Mouse (Mus musculus): ENCODE data around the gene Arhgef10l.
A peak's percentile ranks its signal among the peaks of the same experiment; 100 is the strongest.

Arhgef10l gene

GRCm38 (mm10) chr4:140665760-140666159 lies at the start of gene Arhgef10l:
Arhgef10l (minus strand) TSS chr4:140666012.
- DNase-seq (ENCODE audit: low read depth, low spot score) = no peak

DNA sequence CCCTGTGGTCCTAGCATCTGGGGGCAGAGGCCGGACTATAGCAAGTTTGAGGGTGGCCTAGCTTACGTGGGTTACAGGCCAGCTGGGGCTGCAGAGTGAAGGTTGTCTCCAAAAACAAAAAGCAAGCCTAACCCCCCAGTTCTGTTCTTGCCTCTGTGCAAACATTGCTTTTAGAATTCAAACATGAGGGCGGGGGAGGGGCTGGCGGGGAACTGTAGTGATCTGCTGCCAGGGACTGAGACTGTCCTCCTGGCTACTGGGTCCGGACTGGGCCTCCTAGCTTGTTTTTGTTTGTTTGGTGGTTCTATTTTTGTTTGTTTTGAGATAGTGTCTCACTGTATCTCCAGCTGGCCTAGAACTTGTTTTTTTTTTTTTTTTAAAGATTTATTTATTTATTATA lies 48.8 kb upstream of the Arhgef10l start:
- no peak for DNase-seq (ENCODE audit: low read depth, low spot score)

DNA sequence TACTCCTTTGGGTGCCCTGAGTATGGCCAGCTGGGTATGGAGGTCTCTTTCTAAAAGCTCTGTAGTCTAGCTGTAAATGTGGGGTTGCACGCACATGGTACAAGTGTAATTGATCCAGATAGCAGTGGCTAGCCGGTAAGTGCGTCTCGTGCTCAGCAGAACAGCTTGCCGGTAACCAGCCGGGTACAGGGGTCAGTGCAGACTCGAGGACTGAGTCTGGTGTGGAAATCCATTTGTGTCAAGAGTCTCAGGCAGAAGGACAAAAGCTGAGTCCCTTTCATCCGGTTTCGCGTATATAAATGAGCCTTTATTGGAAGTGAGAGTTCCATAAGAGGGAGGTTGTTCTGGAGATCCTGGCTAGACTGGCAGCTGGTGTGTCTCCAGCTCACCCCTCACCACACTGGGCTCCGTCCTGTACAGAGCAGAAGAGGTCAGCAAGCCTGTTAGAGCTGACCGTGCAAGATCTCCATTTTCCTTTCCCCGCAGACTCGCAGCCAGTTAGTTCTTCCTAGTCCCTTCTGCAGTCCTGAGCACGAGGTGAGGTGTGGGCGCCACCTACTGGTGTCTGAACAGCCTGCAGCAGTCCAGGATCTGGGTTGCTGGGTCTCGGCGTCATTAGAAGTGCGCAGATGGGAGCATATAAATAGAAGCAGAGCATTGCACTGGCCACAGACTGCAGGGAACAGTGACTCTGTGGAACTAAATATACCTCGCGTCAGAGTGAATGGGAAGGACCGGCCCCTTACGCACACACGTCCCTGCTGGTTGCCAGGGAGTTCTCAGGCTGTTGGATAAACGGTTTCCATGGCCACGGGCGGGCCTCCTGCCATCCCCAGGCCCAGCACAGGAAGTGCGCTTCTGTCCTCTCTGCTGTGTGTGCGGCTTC lies 47.9 kb upstream of the Arhgef10l start:
- DNase-seq (ENCODE audit: low read depth, low spot score) = no peak

- DNase-seq (ENCODE audit: low read depth, low spot score) = no peak
Measured at GRCm38 (mm10) chr4:140711360-140711759, 45.5 kb upstream of the Arhgef10l start.

DNA sequence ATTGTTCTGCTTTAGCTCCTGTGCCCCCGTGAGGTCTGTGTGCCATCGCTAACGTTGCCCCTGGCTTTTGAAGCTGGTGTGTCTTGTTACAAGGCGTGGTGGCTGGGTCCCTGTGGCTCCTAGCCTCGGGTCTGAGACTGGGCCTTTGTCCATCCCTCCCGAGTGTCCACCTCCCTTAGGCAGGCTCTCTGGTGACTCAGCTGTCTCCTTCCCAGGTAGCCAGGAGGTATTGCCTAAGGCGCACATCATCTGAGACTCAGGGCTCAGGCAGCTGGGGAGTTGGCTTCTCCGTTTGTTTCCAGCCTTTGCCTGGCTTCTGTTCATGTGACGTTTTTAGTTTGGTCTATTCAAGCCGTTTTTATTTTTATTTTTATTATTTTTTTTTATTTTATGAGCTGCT lies 45.0 kb upstream of the Arhgef10l start:
- DNase-seq (ENCODE audit: low read depth, low spot score) = no peak

DNA sequence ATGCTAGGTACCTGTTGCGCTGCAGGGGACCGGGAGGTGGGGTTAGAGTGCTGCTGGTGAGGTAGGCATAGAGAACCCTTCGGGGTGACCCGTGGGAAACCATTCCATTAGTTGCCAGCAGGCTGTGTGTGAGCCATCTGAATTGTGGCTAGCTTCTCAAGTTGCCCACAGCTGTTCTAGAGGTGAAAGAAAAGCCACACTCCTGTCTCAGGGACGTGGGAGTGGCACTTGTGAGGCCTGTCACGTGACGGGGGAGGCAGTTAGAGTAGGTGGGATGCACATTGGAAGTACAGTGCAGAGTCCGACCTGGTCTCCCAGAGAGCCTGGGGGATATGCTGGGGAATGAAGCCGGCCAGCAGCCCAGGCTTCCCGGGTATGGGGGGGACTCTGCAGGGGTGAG lies 43.8 kb upstream of the Arhgef10l start:
- no peak for DNase-seq (ENCODE audit: low read depth, low spot score)

DNA sequence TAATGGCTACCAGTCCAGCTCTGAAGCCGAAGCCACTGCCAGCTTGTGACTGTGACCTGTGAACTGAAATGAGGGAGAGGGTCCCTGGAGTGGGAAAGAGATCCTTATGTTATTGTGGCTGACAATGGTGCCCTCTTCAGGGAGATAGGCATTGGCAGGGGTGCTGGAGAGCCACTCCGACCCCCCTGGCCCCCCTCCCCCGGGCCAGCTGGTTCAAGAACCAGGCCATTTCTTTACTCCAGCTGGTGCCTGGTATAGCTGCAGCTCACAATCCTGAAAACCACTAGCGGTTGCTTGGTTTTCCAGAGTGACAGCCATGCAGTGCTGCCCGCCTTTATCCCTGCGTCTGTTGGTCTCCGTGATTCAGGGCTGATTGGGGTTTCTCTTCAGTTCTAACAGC lies 43.3 kb upstream of the Arhgef10l start:
- DNase-seq (ENCODE audit: low read depth, low spot score) = no peak

- DNase-seq (ENCODE audit: low read depth, low spot score) = no peak
Measured at GRCm38 (mm10) chr4:140708297-140708927, 42.6 kb upstream of the Arhgef10l start.

GRCm38 (mm10) chr4:140707615-140708014 lies 41.8 kb upstream of the Arhgef10l start:
- DNase-seq (ENCODE audit: low read depth, low spot score) = no peak

DNA sequence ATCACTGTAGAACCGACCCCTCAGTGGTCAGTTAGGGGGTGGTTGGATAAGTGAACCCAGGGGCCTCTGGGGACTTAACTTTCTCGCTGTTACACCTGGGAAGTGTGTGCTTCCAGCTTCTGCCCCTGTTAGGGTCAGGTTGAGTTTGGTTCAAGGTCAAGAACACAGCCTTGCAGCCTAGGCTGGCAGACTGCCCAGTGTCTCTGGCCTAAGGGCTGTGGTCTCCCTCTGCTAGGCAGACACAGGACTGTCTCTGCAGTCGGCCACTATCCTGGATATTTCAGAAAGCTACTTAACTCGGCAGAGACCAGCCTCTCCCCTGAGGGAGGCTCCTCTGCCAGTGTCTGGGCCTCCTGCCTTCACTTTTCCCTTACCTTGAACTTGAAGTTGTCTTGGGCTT lies 38.4 kb upstream of the Arhgef10l start:
- no peak for DNase-seq (ENCODE audit: low read depth, low spot score)

- no peak for DNase-seq (ENCODE audit: low read depth, low spot score)
Measured at GRCm38 (mm10) chr4:140703636-140704035, 37.8 kb upstream of the Arhgef10l start.

DNA sequence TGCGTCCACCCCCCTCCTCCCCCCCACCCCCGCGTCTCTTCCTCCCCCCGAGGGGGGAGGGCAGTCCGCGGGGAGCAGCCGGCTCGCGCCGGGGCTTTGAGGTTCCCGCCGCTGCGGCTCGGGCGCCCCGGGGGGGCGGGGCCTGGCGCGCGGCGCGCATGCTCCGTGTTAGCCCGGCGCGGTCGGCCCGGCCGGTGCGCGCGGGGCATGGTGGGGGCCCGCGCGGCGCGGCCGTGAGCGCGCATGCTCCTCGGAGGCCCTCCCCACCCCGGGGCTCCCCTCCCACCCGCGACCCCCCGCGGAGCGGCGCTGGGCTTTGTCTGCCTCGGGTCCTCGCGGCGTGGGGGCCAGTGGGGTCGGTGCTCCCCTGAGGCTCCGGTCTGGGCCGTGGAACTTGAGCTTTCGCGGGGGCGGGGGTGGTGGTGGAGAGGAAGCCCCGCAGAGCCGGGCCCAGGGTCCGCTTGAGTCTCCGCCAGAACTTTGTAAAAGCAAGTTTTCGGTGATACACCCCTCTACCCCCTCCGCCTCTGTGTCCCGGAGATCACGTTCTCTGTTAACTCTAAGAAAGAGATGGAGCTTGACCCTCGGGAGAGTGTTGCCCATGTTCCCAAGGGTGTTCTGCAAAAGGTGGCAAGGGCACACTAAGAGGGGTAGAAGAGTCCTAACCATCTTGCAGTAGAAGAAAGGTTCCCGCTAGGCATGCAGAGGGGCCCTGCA lies 37.0 kb upstream of the Arhgef10l start:
- DNase-seq (ENCODE audit: low read depth, low spot score) = peak; percentile 72

DNA sequence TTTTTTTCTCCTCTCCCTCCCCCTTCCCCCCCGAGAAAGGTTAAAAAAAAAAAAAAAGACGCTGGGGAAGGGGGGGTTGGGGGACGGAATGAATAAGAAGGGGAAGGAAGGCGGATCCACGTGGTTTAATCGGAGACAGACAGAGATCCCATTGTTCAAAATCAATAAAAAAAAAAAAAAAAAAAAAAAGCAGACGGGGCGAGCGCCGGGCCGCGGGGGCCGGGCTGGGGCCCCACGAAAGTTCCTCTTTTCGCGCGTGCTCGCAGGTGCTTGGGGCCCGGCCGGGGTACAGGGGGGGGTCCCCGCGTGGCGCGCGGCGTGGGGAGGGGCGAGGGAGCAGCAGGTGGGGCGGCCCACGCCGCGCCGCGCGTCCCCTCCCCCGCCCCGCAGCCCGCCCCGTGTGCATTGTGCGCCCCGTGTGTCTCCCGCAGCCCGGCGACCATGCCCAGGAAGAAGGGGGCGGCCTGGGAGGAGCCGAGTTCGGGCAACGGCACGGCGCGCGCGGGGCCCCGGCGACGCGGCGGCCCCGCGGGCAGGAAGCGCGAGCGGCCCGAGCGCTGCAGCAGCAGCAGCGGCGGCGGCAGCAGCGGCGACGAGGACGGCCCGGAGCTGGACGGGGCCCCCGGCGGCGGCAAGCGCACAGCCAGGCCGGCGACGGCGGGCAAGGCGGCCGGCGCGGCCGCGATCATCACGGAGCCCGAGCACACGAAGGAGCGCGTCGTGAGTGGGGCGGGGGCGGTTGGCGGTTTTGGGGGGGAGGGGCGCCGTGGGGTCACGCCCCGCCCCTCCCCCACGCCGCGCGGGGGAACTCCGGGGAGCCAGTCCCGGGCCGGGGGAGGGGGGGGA lies 36.1 kb upstream of the Arhgef10l start:
- no peak for DNase-seq (ENCODE audit: low read depth, low spot score)

DNA sequence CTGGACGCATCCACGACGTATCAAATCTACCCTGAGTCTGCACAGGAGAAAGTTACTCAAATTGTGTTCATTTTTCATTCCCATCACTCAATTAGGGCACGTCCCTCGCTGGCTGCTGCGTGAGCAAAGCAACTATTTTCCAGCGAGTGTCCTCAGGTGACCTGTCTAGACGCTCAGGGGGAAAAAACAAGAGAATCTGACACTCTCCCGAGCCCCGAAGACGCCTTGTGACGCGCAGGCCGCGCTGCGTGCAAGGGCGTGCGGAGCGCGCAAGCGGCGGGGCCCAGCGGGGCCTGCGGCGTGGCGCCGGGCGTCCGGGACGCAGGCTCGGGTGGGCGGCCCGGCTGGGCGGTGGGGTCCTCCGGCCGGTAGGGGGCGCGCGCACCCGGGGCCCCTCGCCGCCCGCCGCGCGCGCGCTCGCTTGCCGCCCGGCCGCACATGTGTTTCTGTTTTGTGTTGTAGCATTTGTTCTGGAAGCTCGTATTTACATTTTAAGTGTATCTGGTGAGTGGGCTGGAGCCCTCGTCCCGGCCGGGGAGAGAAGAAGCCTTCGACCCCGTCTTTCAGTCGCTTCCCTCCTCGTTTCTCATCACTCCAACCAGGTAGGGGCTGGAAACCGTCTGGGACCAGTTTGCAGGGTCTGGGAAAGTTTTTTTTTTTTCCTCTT lies 35.4 kb upstream of the Arhgef10l start:
- peak; percentile 67 for DNase-seq (ENCODE audit: low read depth, low spot score)

DNA sequence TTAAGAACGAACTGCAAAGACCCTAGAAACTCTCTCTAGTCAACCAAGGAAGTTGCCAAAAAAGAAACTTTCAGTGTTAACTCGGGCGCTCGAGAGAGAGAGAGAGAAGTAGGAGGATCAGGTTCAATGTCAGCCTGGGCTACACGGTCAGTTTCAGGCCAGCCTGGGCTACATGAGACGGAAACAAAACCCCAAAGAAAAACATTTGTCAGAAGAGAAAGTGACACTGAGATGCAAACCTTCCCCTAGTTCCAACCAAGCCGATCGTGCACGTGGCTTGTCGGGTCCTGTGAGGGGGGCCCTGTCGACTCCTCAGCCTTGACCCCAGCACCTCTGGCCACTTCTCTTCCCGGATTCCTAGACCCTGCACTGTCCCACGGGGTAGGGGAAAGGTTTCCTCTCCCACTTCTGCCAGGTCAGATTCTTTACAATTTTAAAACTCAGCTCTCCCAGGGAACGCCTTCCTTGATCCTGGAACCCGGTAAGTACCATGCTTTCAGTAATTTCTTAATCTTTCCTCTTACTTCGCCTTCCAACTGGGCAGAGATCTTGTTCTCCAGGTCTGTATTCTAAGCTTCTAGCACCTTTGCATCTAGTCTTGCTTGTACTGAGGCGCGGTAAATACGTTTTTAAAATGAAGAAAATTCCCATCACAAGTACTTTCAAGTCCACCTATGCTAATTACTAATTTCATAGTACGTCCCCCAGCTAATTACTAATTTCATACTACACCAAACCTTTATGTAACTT lies 34.6 kb upstream of the Arhgef10l start, which contains the start of gene Rcc2:
Rcc2 (plus strand) TSS at position 273 of the 750 bp plus-strand sequence.
- DNase-seq (ENCODE audit: low read depth, low spot score) = no peak

GRCm38 (mm10) chr4:140699441-140700127 lies 33.8 kb upstream of the Arhgef10l start:
- DNase-seq (ENCODE audit: low read depth, low spot score) = peak; percentile 76

DNA sequence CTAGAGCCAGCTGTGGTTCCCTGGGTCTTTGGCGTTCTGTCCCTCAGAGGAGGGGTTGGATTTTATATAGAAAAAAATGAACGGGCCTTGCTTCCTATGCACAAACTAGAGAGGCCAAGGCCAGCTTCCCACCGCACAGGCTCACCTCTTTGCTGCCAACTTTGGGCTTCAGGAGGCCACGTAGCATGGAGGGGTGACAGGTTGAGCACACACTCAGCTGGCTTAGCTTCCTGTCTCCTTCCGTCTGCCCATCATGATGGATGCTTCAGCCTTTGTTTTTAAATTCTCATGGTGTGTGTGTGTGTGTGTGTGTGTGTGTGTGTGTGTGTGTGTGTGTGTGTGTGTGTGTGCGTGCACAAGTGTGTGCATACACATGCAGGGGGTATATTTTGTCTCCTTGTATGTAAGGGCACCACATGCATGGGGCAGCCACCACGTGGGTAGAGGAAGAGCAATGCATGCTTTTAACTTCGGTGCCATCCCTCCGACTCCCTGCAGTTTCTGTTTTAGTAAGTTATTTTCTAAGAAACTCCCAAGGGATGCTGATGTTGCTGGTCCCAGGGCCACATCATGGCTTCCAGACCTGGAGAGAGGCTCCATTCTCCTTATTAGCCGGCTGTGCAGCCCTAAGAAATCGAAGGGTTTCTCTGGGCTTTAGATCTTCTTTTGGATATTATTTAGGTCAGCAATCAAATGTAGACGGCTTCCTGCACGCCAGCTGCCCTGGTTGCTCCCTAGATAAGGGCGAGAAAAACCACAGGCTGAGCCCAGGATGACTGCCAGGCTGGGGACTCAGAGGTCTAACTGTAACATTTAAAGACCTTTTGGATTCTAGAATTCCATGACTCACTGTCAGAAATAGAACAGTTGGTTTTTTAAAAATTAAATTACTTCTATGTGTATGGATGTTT lies 30.1 kb upstream of the Arhgef10l start:
- no peak for DNase-seq (ENCODE audit: low read depth, low spot score)

DNA sequence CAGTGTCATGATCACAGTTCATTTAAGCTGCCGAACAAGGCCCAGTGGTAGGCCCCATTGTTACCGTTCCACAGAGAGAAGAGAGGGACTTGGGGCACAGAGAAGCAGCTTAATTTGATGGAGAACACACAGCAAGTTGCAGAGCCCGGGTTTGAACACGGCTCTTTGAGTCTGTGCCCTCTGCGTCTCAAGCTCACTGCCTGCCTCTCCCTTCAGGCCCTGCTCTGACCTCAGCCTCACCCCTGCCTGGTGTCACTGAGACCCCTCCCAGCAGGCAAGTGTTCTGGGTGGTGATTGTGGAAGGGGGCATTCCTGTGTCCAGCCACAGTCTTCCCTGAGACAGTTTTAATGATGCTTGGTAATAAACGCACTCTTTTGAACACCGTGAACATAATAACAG lies 29.3 kb upstream of the Arhgef10l start:
- DNase-seq (ENCODE audit: low read depth, low spot score) = no peak

All from c-Kit-negative CD71-positive TER-119-positive erythroid progenitor cells, embryonic 14.5 days (primary cell).